Mouse (Mus musculus) yolk sac, embryonic 10.5 days (tissue): ENCODE data around the gene Insl6.
A peak's percentile ranks its signal among the peaks of the same experiment; 100 is the strongest.

Source experiments
- DNase-seq: peaks from one replicate; pipeline ENCODE4 v3.0.0-alpha.2; 2017; ENCODE audit warnings: low spot score

Gene Insl6

DNA sequence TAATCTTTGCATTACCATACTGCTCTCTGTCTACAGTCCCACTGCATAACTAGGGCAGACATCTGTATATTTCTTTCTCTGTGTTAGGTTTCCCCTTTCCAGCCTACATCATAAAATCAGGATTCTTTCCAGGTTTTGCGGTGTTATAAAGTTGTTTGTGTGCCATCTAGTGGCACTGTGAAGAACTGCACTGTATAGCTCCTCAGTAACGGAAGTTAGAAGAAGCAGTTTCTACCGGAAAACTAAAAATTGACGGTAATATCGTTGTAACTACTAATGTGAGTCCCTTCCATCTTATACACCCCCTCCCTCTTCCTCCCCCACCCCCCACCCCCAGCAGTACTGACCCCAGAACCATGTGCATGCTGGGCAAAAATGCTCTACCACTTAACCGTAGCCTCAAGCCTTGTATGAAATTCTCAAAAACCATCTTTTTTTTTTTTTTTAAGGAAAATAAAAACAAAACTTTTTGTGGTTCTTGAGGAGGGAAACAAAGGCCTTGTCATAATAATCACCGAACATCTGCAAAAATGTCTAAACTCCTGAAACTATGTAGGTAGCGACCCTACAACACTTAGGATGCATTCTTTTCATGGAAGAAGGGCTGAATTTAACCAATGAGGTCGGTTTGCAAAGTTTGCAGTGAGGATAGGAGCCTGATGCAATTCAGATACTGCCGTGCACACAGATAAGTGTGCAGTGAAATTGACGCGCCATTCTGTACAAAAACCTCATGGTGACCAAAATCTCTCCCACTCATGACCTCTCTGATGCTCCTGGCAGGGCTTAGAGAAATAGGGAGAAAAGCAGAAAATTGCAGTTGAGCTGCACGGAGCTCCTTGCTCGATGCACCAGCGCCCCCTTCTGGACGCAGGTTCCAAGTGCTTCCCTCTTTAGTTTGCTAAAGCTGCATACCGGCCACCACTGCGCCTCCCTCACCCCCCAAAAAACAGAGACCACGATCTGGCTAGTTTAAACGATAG, 30.0 kb upstream of the Insl6 start:
- DNase-seq = peak; percentile 73

DNA sequence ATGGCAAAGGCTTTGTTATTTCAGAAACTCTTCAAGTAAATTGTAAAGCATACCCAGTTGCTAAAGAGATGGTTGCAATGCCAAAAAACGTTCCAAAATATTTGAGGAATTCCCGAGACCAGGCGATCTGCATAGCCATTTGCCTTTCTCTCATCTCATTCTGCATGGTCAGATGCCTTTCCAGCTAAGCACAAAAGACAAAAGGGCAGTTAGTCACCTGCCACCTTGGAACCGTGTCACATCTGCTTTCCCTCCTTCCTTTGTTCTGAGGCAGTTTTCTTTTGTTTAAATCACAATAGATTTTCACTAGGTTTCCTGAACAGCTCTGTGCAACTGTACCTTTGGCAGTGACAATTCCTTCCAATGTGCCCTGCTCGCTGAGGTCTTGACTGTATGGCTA, 25.8 kb upstream of the Insl6 start:
- no peak for DNase-seq

DNA sequence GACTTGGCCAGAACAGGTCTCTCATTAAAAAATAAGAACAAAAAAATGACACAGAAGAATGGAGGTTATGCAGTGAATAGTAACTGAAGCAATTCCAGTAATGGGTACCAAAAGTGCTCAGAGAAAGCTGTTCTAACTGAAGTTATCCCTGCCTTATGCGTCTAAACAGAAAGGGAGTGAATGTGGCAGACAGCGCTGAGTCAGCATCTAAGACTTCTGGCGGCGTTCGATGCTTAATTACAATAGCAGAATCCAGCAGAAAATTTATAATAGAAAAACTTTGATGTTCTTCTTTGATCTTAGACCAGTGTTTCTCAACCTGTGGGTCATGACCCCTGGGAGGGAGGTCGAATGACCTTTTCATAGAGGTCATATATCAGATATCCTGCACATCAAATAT, 20.5 kb upstream of the Insl6 start:
- no peak for DNase-seq

DNA sequence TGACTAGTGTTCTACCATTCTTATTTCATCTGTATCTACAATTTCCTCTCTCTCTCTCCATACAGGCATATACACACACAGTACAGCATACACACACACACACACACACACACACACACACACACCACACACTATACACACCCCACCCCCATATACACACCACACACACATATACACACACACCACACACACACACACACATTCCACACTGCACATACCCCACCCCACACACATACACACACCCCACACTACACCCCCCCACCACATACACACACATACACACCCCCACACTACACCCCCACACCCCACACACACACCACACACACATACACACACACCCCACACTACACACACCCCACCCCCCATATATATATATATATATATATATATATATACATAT, 19.7 kb upstream of the Insl6 start:
- DNase-seq = no peak

DNA sequence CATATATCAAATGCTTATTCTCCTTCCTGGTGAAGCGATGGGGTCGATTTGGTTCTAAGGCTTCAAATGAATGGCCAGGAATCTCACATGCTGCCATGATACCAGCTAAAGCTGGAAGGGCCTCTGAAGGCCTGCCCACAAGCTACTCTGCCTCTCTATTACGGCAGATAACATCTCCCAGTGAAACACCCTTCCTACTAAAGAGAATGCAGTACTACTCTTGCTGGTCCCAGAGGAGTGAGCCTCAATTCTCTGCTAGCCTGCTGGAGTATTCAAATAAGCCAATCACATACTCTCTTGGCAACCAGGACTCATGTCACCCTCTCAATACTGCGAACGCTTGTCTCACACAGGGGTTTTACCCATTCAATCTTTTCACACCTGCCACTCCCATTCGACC, 17.1 kb upstream of the Insl6 start:
- no peak for DNase-seq

DNA sequence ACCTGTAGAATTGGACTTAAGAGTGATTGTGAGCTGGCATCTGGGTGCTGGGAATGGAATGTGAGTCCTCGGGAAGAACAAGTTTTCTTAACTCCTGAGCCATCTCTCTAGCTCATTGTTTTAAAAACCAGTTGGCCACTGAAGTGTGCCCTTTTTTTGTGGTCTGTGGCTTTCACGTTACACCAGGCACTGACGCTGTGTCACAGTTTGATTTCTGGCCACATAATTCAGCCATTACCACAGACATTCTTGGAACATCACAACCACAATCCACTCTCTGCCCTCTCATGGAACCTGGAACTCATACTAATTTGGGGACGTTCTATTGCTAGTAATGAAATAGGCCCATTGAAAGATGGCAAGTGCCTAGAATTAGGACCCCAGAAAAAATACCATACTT, 15.9 kb upstream of the Insl6 start:
- no peak for DNase-seq

DNA sequence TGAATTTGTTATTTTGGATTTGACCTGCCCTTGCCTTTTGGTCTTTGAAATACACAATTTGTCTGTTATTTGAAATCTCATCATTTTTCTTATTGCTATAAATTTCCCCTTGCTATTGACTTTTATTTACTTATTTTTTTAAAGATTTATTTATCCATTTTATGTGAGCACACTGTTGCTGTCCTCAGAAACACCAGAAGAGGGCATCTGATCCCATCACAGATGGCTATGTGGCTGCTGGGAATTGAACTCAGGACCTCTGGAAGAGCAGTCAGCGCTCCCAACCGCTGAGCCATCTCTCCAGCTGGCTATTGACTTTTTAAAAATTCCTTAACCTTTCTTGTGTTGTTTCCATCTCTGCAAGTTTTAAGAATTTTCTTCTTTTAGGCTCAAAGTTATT, 11.5 kb upstream of the Insl6 start:
- no peak for DNase-seq

DNA sequence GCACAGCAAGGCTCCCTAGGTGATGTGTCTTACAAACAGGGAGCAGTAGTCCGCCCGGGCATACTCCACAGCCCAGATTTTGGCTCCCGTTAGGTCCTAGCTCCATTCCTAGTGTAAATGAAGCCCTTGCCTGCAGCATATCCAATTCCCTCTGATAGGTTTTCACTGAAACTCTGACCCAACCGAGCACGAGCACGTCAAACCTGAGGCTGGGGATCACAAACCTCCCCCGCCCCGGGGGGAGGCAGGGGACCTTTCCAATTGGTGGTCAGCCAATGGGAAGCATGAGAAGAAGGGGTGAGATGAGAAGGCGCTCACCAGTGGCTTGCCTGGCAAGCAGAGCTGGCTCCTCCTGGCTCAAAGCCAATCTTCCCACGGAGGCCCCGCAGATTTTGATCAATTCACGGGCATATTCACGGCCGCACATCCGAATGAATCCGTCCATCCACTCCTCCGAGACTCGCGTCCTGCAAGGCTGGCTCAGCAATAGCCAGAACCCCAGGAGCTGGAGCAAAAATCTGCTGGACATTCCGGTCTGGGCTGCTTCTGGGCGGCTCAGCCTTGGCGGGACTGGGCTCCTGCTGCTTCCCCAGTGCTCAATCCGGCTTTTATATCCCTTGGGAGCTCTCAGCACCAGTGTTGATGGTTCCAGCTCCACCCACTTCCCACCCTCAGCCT, 9.1 kb upstream of the Insl6 start, which contains the start of gene Rln1:
Gene Rln1 (minus strand): TSS at position 603 of the 678 bp plus-strand sequence.
- DNase-seq = peak; percentile 33

DNA sequence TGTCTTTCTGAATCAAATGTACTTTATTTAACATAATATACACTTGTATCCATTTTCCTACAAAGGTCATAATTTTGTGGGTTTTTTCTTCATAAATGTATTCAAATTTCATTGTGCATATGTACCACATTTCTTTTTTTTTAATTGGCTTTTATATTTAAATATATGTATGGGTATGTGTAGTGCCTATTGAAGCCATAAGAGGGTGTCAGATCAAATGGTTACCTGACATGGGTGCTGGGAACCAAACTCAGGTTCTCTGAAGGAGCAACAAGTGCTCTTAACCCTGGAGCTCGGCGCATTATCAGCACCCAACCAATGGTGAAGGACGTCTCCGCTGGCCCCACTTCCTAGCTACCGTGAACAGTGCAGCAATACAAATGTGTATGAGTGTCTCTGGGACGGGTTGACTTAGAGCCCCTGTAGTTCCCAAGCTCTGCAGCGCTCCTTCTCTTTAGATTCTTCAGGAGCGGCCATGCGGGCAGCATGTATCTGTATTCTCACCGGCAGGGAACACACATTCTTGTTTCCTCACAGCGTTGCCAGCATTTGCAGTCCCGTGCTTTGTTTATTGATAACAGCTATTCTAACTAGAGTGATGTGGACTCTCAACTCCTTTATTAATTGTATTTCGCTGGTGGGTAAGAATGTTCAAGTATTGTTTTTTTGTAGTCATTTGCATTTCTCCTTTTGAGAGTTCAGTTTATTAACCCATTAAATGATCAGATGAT, 1.8 kb upstream of the Insl6 start:
- DNase-seq = no peak

DNA sequence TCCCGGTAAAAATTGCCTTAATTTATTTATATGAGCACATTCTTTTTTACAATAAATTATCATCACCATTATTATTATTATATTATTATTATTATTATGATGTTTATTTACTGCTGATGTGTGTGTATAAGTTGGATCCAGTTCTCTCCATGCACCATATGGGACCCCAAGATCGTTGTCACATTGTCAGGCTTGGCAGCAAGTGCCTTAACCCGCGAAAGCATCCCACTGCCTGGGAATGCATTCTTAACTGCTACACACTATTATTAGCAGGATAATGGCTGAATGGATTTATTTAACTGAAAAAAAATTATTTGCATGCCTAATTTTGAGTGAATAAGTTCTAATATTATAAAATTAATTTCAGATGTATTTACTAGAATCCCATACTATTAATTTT, 1.2 kb upstream of the Insl6 start:
- DNase-seq = no peak

DNA sequence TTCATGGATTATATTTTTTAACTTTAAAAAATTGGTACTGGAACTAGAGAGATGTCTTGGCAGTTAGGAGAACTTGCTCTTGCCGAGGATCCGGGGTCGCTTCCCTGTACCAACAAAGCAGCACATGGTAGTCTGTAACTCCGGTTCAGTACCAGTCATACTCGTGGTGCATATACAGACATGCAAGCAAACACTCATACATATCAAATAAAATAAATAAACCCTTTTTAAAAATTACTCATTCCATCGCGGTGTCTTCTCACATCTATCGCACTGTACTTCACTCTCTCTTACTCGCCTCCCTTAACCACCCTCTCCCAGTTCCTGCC, 660 bp upstream of the Insl6 start:
- DNase-seq = no peak

DNA sequence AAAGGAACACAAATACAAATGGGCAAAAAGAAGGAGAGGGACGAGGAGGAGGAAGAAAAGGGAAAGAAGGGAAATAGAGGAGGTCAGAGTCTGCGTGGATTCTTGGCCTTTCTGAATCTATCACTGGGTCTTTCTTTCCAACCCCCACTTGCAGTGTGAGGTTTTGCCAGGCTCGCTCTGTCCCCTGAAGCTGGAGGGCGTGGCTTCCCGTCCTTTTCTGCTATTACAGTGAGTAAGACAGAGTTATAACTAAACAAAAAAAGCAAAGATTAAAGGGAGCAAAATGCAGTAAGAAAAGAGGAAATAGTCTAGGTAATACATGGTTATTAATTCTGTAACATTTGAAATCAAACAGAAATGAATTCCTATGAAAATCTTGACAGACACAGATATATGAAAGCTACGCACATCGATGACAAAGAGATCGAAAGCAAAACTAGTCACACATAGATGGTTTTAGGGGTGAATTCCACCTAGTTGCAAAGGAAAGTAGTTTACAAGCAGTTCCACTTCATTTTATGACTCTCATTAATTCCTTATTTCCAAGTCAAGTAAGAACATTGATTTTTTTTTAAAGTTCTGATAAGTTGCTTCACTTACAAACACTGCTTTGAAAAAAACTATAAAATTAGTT, 1.6 kb downstream of the Insl6 start:
- DNase-seq = no peak

DNA sequence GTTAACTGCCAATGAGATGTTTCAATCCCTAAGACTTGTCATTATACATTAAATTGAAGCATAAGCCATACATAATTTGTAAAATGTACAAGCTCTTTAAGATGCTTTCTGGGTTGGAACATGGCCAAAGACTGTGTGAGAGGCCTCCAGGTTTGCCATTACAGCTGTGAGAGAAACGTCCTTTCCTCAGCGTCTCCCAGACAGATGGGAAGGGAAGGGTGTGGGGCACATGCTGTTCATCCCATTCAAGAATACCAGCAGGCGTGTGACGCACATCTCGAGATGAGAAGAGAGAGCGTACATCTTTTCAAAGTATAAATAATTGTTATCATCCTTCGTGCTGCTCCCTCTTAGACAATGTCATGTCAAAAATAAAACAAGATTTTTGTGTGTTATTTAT, 12.5 kb downstream of the Insl6 start:
- DNase-seq = no peak

DNA sequence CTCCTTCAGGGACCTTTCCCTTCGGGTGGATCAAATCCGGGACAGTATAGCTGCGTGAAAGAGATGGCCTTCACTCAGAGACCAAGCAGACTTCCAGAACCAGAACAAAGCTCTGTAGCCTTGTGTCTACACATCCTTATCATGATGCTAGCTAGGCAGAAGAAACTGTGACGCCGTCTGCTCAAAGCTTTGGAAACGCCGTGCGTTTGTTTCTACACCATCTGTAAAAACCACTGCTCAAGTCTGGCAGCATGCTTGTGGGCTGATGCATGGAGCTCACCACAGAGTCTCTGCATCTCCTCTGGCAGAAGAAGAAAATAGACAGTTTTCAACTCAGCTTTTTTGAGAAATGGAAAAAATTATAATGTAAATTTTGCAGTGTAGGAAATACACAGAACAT, 13.4 kb downstream of the Insl6 start:
- no peak for DNase-seq

DNA sequence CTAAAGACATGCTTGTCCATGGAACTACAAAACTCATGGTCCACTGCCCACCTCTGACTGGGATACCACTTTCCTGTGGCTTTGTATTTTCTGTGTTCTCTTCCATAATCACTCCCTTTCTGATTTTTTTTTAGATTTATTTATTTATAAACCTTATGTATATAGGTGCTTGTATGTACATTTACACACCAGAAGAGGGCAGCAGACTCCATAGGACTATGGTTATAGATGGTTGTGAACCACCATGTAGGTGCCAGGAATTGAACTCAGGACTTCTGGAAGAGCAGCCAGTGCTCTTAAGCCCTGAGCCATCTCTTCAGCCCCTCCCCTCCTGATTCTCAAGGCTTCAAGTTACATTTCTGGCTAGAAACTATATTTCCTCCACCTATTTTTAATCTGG, 16.3 kb downstream of the Insl6 start:
- DNase-seq = no peak

DNA sequence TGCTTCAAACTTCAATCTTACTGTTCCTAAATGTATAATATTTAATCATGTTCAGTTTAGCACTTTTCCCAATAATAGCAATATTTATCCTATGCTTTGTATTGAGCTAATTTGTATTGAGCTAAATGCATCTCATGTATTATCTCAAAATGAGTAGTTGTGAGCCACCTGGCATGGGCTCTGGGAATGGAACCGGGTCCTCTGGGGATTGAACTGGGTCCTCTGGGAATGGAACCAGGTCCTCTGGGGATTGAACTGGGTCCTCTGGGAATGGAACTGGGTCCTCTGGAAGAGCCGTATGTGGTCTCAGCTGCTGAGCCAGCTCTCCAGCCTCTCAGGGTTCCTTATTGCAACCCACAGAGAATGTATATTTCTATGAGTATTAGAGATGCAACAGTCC, 23.0 kb downstream of the Insl6 start:
- no peak for DNase-seq

DNA sequence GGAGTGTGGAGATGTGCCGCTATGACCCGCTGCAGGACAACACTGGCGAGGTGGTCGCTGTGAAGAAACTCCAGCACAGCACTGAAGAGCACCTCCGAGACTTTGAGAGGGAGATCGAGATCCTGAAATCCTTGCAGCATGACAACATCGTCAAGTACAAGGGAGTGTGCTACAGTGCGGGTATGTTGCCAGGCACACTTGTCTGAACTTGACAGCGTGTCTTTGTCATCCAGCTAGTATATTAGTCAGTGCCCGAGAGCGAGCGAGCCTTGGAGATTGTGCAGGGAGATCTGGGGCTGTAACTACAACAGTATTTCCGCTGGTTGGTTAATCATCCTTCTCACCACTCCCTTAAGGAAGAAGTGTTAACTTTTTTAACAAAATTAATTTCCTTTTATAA, 24.2 kb downstream of the Insl6 start:
- no peak for DNase-seq

DNA sequence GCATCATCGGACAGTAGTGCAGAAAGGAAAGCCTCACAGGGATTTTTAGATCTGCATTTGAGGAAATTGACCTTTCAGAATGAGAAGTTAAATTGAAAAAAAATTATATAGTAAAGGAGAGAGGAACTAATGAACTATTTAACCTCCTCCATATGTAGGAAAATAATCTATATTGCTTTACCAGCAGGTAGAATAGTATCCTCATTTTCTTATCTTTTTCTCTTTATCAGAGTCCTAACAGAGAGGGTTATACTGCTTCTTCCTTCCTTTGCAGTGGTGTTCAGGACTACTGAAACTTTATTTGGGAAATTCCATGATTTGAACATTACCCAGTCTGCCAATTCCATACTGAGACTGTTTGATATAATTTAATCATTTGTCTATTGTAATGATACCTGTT, 27.8 kb downstream of the Insl6 start:
- no peak for DNase-seq

DNA sequence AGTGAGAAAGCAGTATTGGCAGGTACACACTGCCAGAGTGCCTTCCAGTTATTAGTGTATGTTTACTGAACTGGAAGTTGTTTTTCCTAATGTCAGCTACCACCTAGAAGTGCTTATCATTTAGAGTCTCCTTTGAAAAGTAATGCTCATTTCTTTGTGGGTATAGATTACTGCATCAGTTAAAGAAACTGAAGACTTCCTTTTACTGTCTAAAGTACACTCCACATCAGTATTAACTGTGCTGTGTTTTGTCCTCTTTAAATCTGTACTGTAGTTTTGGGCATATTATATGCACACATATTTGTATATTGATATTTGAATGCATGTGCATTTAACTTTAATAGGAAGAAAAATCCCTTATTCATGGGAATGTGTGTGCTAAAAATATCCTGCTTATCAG, 29.0 kb downstream of the Insl6 start:
- no peak for DNase-seq

DNA sequence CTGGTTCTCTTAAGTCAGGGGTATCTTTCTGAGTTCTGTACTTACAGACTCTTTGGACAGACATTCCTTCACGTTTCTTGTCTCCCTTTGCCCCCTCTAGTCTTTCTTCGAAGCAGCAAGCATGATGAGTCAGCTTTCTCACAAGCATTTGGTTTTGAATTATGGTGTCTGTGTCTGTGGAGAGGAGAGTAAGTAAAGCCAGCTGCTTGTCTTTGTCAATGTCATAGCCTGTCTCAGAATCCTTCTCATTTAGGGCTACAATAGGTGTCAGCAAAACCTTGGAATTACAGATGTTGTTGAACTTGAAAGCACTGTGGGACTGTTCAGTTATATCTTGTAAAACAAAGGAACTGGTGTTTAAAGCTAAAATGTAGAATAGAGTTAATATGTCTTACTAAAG, 30.4 kb downstream of the Insl6 start:
- DNase-seq = no peak

DNA sequence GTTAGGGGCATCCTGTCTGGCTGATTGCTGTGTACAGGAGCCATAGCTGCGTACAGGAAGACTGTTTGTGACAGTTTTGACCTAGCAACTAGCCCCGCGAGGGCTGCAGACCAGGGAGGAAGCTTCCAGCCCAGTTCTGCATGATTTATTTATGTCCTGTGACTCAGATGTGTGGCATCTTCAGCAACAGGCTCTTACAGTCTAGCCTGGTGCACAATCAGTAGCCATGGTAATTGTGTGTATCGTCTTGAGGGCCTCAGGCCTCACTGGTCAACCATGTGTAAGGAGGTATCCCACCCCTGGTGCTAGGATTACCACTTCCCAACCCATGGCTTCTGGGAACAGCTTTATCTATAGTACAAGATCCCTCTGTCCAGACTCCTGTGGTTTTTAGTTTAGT, 32.6 kb downstream of the Insl6 start:
- no peak for DNase-seq

DNA sequence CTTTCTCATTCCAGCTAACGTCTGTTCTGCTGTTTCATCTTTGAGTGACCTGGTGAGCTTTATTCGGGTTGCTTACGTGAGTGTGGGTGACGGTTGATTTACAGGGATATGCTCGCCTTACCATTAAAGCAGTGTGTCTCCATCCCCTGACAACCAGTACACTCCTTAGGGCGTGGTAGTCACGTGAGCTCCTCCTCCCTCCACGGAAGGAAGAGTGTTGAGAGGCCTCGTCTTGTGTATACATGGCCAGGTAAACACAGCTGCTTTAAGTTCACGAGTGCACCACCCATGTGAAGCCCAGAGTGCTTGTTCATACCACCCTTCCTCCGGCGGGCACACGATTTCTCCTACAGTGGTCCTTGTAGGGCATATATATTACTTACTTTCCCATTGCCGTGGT, 33.6 kb downstream of the Insl6 start:
- no peak for DNase-seq

DNA sequence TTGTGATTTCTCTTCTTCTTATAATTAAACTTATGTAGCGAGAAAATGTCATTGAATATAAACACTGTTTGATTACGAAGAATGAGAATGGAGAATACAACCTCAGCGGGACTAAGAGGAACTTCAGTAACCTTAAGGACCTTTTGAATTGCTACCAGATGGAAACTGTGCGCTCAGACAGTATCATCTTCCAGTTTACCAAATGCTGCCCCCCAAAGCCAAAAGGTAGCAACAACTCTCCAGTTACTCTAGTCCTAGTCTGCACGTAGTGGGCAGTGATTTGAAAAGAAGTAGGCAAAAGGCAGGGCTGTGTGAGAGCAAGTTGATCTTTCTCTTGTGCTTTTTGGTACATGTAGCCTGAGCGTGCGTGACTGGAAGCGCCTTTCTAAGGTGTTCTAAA, 37.3 kb downstream of the Insl6 start:
- no peak for DNase-seq
